Comparison of ENCODE assay signal across 8 mouse cellular contexts in genomic region chr15:99028874-99029458, GRCm38 (mm10). TPM values are rescaled to one million over a fixed set of nuclear protein-coding genes. Genes with fewer than 3 reads are reported as not detected.
DNase-seq lines count a peak whose midpoint lies in the region; ATAC-seq and TF ChIP-seq lines count a peak whose summit lies in the region.

No protein-coding gene starts in this region.

- 3% methylated on average over 10 of the region's 10 CpGs for WGBS in kidney, embryonic 15.5 days
- WGBS in hindbrain, postnatal 0 days, result 9% methylated on average over 10 of the region's 10 CpGs
- WGBS in midbrain, embryonic 16.5 days, result 10% methylated on average over 10 of the region's 10 CpGs

- H3K27me3 ChIP-seq in kidney, embryonic 15.5 days, result no peaks in the 10 kb centered on the region; the same call in 1 of the 2 replicates
- H3K27me3 ChIP-seq in hindbrain, postnatal 0 days (ENCODE audit: insufficient read depth, low read length), result peaks cover 14% of the 10 kb centered on the region; the same call in 1 of the 2 replicates
- peaks cover 6% of the 10 kb centered on the region for H3K27me3 ChIP-seq in midbrain, embryonic 16.5 days (ENCODE audit: control insufficient read depth, insufficient read depth, low read depth, low read length)

- no peak for DNase-seq in kidney, adult 11 months
- peak; percentile 37 for DNase-seq in c-Kit-negative CD71-positive TER-119-positive erythroid progenitor cells, embryonic 14.5 days (ENCODE audit: low read depth, low spot score)
- no peak for DNase-seq in hindbrain, postnatal 0 days (ENCODE audit: low spot score)
- DNase-seq in thymus, postnatal 4 days, result no peak
- DNase-seq in right cerebral cortex, postnatal 36 days (ENCODE audit: low spot score in 2 of 2), result no peak

- H3K9ac ChIP-seq in kidney, embryonic 15.5 days, result peak overlapping the region; percentile 70
- no peak overlapping the region for H3K9ac ChIP-seq in hindbrain, postnatal 0 days (replicated peaks; ENCODE audit: low read length)
- no peak overlapping the region for H3K9ac ChIP-seq in midbrain, embryonic 16.5 days (ENCODE audit: low read depth, low read length)

- no peak for ATAC-seq in kidney, embryonic 15.5 days (replicated peaks; ENCODE audit: low FRiP score)
- ATAC-seq in hindbrain, postnatal 0 days, result no peak
- no peak for ATAC-seq in midbrain, embryonic 16.5 days
- no peak for ATAC-seq in granulocyte monocyte progenitor cell, adult 5-6 weeks (replicated peaks; ENCODE audit: poor library complexity, severe bottlenecking)

- peak overlapping the region; percentile 97 for H3K27ac ChIP-seq in kidney, embryonic 15.5 days
- peak overlapping the region; percentile 36 for H3K27ac ChIP-seq in hindbrain, postnatal 0 days
- no peak overlapping the region for H3K27ac ChIP-seq in midbrain, embryonic 16.5 days (ENCODE audit: low read length)

- no peaks in the 10 kb centered on the region for H3K36me3 ChIP-seq in kidney, embryonic 15.5 days
- no peaks in the 10 kb centered on the region for H3K36me3 ChIP-seq in hindbrain, postnatal 0 days (ENCODE audit: insufficient read depth, low read length)
- no peaks in the 10 kb centered on the region for H3K36me3 ChIP-seq in midbrain, embryonic 16.5 days (ENCODE audit: control insufficient read depth, insufficient read depth, low read length)

- TF ChIP-seq CTCF in hindbrain, postnatal 0 days (IDR thresholded peaks at IDR 0.05; ENCODE audit: low read depth), result no peak

- peak overlapping the region; percentile 79 for H3K4me3 ChIP-seq in kidney, embryonic 15.5 days (replicated peaks)
- peak overlapping the region; percentile 43 for H3K4me3 ChIP-seq in hindbrain, postnatal 0 days (ENCODE audit: low read length)
- peak overlapping the region; percentile 32; the same call in 1 of the 2 replicates for H3K4me3 ChIP-seq in midbrain, embryonic 16.5 days (ENCODE audit: low read depth, low read length)

- peaks cover 51% of the 10 kb centered on the region for H3K4me1 ChIP-seq in kidney, embryonic 15.5 days
- H3K4me1 ChIP-seq in hindbrain, postnatal 0 days (ENCODE audit: insufficient read depth, low read length), result peaks cover 10% of the 10 kb centered on the region; the same call in 1 of the 2 replicates
- peaks cover 14% of the 10 kb centered on the region for H3K4me1 ChIP-seq in midbrain, embryonic 16.5 days (ENCODE audit: control insufficient read depth, insufficient read depth, low read length)

- peak overlapping the region; percentile 91 for H3K4me2 ChIP-seq in kidney, embryonic 15.5 days
- H3K4me2 ChIP-seq in hindbrain, postnatal 0 days (ENCODE audit: low read depth, low read length), result peak overlapping the region; percentile 74
- H3K4me2 ChIP-seq in midbrain, embryonic 16.5 days (ENCODE audit: low read length), result peak overlapping the region; percentile 58

- H3K9me3 ChIP-seq in kidney, embryonic 15.5 days (replicated peaks), result no peaks in the 10 kb centered on the region
- no peaks in the 10 kb centered on the region for H3K9me3 ChIP-seq in hindbrain, postnatal 0 days (ENCODE audit: low read length)
- H3K9me3 ChIP-seq in midbrain, embryonic 16.5 days (replicated peaks; ENCODE audit: control insufficient read depth, low read length, poor library complexity, severe bottlenecking), result no peaks in the 10 kb centered on the region

RNA-seq across cellular contexts. Expression of gene Tuba1c, which starts 0.7 kb away (rescaled TPM):
- 180 and 185 TPM in 2 replicates for polyA plus RNA-seq in kidney, embryonic 15.5 days (2015; fragmentation: Nextera tagmentation; extraction: Ambion mirVana)
- 43.8 and 58.3 TPM in 2 replicates for total RNA-seq in hindbrain, postnatal 0 days (2014; rRNA removed)
- 24.0 and 24.2 TPM in 2 replicates for polyA plus RNA-seq in hindbrain, postnatal 0 days (2015; fragmentation: Nextera tagmentation; extraction: Ambion mirVana)
- polyA plus RNA-seq in midbrain, embryonic 16.5 days (2015; fragmentation: Nextera tagmentation; extraction: Ambion mirVana), result 11.6 and 12.5 TPM in 2 replicates
- 117 and 131 TPM in 2 replicates for total RNA-seq in granulocyte monocyte progenitor cell, adult 5-6 weeks (2014; fragmentation: Nextera tagmentation)
- 109 and 120 TPM in 2 replicates for total RNA-seq in granulocyte monocyte progenitor cell, adult 5-6 weeks (2017)

RNA-seq across cellular contexts. Expression of gene Prph, which starts 26.0 kb away (rescaled TPM):
- polyA plus RNA-seq in kidney, embryonic 15.5 days (2015; fragmentation: Nextera tagmentation; extraction: Ambion mirVana), result 5.9 and 12.6 TPM in 2 replicates
- total RNA-seq in hindbrain, postnatal 0 days (2014; rRNA removed), result 62.6 and 70.9 TPM in 2 replicates
- 50.0 and 53.5 TPM in 2 replicates for polyA plus RNA-seq in hindbrain, postnatal 0 days (2015; fragmentation: Nextera tagmentation; extraction: Ambion mirVana)
- 5.1 and 7.1 TPM in 2 replicates for polyA plus RNA-seq in midbrain, embryonic 16.5 days (2015; fragmentation: Nextera tagmentation; extraction: Ambion mirVana)
- total RNA-seq in granulocyte monocyte progenitor cell, adult 5-6 weeks (2014; fragmentation: Nextera tagmentation), result not detected in 2 replicates
- total RNA-seq in granulocyte monocyte progenitor cell, adult 5-6 weeks (2017), result not detected in 2 replicates

RNA-seq across cellular contexts. Expression of gene Troap, which starts 45.4 kb away (rescaled TPM):
- 33.8 and 39.4 TPM in 2 replicates for polyA plus RNA-seq in kidney, embryonic 15.5 days (2015; fragmentation: Nextera tagmentation; extraction: Ambion mirVana)
- total RNA-seq in hindbrain, postnatal 0 days (2014; rRNA removed), result 4.3 and 10.5 TPM in 2 replicates
- polyA plus RNA-seq in hindbrain, postnatal 0 days (2015; fragmentation: Nextera tagmentation; extraction: Ambion mirVana), result 4.5 and 6.4 TPM in 2 replicates
- polyA plus RNA-seq in midbrain, embryonic 16.5 days (2015; fragmentation: Nextera tagmentation; extraction: Ambion mirVana), result 3.2 and 4.9 TPM in 2 replicates
- 11.0 and 44.6 TPM in 2 replicates for total RNA-seq in granulocyte monocyte progenitor cell, adult 5-6 weeks (2014; fragmentation: Nextera tagmentation)
- total RNA-seq in granulocyte monocyte progenitor cell, adult 5-6 weeks (2017), result 21.5 and 24.9 TPM in 2 replicates

RNA-seq across cellular contexts. Expression of gene C1ql4, which starts 58.7 kb away (rescaled TPM):
- 0.72 and 1.1 TPM in 2 replicates for polyA plus RNA-seq in kidney, embryonic 15.5 days (2015; fragmentation: Nextera tagmentation; extraction: Ambion mirVana)
- 8.6 and 11.9 TPM in 2 replicates for total RNA-seq in hindbrain, postnatal 0 days (2014; rRNA removed)
- 4.3 and 5.7 TPM in 2 replicates for polyA plus RNA-seq in hindbrain, postnatal 0 days (2015; fragmentation: Nextera tagmentation; extraction: Ambion mirVana)
- polyA plus RNA-seq in midbrain, embryonic 16.5 days (2015; fragmentation: Nextera tagmentation; extraction: Ambion mirVana), result 7.2 and 7.8 TPM in 2 replicates
- not detected in 2 replicates for total RNA-seq in granulocyte monocyte progenitor cell, adult 5-6 weeks (2014; fragmentation: Nextera tagmentation)
- total RNA-seq in granulocyte monocyte progenitor cell, adult 5-6 weeks (2017), result not detected in 2 replicates
